Mouse (Mus musculus): ENCODE results near the gene Entpd1.

The Entpd1 gene

DNA sequence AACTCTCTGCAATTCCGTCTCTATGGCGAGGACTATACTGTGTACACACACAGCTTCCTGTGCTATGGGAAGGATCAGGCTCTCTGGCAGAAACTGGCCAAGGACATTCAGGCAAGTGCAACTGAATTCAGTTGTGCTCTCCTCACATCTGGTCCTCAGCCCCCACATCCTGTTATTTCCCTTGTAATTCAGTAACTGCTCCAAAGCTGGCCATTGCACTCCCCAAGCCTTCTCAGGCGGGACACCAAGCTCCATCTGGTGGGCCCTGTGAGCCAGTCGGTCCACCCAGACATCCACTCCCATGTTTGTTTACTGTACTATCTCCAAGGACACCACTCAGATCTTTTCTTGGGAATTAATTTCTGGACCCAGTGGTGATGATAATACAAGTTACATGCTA, 114.0 kb downstream of the Entpd1 start:
- DNase-seq (ENCODE audit: low spot score) = peak; percentile 41

DNA sequence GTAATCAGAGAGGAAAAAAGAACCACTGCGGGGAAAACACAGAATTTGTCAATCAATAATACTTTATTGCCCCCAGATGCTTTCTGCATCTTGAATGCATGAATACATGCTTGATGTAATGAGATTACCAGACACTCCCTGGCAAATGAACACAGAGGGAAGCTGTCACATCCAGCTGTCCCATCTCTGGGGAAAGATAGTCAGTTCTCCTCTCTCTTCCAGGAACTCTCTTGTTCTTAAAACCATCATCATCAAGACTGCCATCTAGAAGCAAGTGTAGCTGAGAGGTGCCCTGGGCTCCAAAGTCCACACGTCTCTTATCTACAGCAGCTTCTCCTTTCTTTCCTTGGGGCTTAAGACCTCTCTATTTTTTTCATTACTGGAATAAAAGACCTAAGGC, 114.4 kb downstream of the Entpd1 start:
- no peak for DNase-seq (ENCODE audit: low spot score)

GRCm38 (mm10) chr19:40728213-40728612, 116.0 kb downstream of the Entpd1 start:
- no peak for DNase-seq (ENCODE audit: low spot score)

DNA sequence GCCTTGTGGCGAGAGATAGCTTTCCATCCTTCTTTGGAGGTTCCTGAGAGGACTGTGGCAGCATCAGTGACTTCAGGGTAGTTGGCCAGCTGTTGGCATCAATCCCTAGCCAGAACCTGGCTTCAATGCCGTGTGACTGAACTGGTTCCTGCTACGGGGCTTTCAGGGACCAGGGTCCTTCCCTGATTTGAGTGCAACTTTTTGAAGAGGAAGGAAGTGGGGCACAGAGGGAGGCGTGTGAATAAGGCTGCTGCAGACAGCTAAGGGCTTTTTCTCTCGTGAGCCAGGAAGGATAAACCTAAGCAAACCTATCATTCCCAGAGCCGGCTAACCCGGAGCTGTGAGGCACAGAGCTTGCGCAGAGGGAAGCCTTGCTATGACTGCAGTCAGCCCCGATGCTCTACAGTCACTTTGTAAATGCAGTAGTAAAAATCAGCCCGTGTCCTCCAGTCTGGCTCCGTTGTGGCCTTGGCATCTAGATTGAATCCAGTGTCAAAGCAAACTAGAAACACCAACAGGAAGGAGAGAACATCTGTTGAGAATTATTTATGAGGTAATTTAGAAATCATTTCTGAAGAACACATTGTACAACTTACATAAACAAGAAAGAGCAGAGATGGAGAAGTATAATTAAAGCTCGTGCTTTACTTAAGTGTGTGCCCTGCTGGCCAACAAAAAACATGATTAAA, 116.7 kb downstream of the Entpd1 start:
- no peak for DNase-seq (ENCODE audit: low spot score)

DNA sequence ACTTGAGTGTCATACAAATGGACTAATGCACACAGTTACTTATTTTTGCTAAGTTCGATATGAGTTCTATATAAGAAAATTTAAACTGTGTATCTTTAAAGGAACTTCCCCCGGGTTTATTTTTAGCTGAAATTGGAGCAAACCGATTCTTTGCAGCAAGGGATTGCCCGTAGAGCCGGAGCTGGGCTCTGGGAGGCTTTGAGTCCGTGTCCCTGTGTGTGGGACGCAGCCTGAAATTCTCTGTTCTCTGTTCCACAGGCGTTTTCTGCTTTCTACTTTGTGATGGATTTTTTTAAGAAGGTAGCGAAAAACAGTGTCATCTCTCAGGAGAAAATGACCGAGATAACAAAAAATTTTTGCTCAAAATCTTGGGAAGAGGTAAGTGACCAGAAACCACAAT, 121.2 kb downstream of the Entpd1 start:
- no peak for DNase-seq (ENCODE audit: low spot score)

GRCm38 (mm10) chr19:40733849-40734248, 121.7 kb downstream of the Entpd1 start:
- DNase-seq (ENCODE audit: low spot score) = no peak

DNA sequence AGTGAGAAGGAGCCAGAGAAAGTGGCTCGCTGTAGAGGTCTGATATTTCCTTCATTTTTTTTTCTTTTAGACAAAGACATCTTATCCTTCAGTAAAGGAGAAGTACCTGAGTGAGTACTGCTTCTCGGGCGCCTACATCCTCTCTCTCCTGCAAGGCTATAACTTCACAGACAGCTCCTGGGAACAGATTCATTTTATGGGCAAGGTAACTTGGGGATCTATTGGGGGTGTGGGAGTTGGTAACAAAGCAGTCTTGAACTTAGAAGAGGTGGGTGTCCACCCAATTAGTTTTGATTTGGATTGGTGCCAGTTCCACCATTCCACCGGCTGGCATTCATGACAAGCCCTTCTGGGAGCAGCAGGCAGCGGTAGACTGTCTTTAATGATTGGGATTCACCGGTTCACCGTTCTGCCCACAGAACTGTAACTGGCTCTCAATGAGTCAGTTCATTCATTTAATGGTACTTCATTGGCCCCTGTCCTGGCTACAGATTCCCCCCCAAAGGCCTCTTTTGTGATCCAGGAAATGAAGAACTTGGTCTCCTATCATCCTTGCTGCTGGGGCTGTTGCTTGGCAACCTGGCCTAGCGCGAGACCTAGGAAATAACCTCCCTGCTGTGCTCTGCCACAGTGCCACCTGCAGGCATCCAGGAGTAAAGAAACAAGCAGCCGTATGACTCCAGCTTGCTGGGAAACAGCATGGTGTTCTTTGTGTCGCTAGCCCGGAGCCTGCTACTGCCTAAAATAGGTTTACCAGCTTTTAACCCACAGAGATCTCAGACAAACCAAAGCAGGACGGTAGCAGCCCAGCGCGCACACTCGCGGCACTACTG, 124.7 kb downstream of the Entpd1 start:
- DNase-seq (ENCODE audit: low spot score) = peak; percentile 58

- DNase-seq (ENCODE audit: low spot score) = no peak
Observed at GRCm38 (mm10) chr19:40737613-40738012, 125.4 kb downstream of the Entpd1 start.

DNA sequence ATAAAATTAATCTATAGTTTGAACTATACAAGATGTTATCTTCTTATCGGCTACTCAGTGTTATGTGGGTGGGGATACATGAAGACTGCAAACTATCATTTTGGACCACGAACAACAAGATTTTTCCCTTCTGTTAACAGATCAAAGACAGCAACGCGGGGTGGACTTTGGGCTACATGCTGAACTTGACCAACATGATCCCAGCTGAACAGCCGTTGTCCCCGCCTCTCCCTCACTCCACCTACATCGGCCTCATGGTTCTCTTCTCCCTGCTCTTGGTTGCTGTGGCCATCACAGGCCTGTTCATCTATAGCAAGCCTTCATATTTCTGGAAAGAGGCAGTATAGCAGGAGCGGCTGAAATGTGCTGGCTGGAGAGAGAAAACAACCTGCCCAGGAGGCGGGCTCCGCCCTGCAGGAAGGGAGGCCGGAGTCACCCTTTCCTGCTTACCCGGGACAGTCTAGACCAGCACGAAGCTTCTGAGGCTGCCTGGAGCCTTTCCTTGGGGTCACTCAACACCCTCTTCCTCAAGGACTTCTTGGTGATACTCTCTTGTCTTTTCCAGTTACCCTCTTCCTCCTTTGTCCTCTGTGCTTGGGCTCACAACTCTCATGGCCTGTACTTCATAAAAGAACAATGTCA, 126.6 kb downstream of the Entpd1 start:
- no peak for DNase-seq (ENCODE audit: low spot score)

- no peak for DNase-seq (ENCODE audit: low spot score)
Observed at GRCm38 (mm10) chr19:40746603-40747002, 134.4 kb downstream of the Entpd1 start.

- peak; percentile 50 for DNase-seq (ENCODE audit: low spot score)
Observed at GRCm38 (mm10) chr19:40748559-40748958, 136.4 kb downstream of the Entpd1 start, which contains the start of gene Cc2d2b. Gene Cc2d2b, plus strand, starts transcription at chr19:40748753.

DNA sequence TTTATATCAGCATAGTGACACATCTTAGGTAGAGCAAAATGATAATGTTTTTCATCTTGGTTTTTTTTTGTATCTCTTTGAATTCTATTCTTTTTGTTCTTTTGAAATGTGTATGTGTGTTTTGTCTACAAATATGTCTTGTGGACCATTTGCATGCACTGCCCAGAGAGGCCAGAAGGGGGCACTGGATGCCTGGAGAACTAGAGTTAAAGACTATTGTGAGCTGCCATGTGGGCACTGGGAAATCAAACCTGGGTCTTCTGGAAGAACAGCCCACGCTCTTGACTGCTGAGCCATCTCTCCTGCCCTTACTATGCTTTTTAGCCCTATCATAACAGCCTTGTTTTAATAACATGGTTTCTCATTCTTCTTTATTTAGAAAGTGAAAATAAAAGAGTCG, 142.1 kb downstream of the Entpd1 start:
- DNase-seq (ENCODE audit: low spot score) = peak; percentile 28

- DNase-seq (ENCODE audit: low spot score) = no peak
Observed at GRCm38 (mm10) chr19:40760071-40760470, 147.9 kb downstream of the Entpd1 start.

GRCm38 (mm10) chr19:40762023-40762759, 150.0 kb downstream of the Entpd1 start:
- peak; percentile 64 for DNase-seq (ENCODE audit: low spot score)

GRCm38 (mm10) chr19:40767189-40767588, 155.0 kb downstream of the Entpd1 start:
- DNase-seq (ENCODE audit: low spot score) = no peak

DNA sequence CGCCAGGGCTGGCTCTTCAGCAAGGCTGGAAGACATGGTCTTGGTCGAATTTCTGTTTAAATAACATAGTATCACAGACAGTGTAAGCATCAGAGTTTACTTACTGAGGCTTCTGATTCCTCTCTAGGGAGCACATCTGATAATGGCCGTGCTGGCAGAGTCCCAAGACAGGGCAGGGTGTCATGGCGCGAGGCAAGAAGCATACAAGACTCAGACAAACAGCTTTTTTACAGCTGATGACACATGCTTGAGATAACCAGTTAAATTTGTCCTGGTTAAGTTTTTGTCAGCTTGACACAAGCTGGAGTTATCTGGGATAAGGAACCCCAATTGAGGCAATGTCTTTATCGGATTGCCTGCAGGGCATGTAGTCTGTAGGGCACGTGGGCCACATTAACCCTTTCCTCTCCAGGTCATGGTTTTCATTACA, 157.2 kb downstream of the Entpd1 start:
- no peak for DNase-seq (ENCODE audit: low spot score)

DNA sequence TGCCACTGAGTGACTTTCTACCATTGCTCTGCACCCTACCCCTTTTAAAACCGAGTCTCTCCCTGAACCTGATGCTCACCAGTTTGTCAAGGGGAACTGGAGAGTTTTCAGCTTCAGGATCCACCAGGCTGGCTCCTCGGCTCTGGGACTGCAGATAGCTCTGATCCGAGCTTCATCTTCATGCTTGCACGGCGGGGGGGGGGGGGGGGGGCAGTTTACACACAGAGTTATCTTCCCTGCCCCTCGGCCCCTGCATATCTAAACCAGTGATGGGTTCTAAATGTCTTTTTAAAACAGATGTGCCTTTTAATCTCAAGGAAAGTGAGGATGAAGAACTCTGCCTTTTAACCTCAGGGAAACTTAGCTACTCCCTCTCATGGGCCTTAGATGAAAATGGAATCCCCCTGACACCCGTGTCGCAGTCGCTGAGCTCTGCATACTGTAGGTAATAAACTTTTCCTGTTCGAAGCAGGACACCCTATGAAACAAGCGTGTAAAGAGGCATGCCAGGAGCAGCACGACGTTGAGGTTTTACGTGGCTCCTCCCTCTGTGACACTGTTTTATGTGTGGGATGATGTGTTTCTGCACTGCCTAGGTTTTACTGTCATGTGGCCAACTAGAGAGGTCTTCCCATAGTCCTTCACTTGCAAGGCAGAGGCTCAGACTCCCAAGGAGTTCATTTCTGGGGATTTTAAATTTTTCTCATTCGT, 176.0 kb downstream of the Entpd1 start:
- DNase-seq (ENCODE audit: low spot score) = no peak

DNA sequence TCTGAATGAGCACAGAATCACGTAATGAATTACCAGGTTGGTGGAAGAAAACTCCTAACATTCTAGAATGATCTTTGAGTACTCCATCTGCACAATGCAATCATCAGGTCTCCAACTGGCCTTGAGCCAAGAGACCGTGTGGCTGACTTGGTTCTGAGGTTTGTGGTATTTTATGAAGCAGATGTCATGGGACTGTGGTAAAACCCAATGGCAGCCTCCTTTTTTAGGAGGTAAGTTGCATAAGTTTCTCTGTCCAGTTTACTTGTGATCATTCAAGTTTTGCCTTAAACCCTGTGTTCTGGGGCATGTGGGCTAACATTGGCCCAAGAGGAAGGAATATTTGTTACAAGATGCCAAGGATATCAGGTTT, 176.5 kb downstream of the Entpd1 start:
- no peak for DNase-seq (ENCODE audit: low spot score)
